Mouse (Mus musculus) ES-Bruce4 (cell line): ENCODE results near the gene Slc2a3.
A peak's percentile ranks its signal among the peaks of the same experiment; 100 is the strongest.

Experiments used
- CTCF ChIP-seq: IDR thresholded peaks from one replicate; pipeline ENCODE4 v1.8.1; 2011; ENCODE audit warnings: low read depth, low read length
- EP300 ChIP-seq: IDR thresholded peaks from 2 replicates; pipeline ENCODE4 v1.6.1; 2011; ENCODE audit warnings: low read depth, low read length; ENCODE audit not compliant: insufficient read depth

DNA sequence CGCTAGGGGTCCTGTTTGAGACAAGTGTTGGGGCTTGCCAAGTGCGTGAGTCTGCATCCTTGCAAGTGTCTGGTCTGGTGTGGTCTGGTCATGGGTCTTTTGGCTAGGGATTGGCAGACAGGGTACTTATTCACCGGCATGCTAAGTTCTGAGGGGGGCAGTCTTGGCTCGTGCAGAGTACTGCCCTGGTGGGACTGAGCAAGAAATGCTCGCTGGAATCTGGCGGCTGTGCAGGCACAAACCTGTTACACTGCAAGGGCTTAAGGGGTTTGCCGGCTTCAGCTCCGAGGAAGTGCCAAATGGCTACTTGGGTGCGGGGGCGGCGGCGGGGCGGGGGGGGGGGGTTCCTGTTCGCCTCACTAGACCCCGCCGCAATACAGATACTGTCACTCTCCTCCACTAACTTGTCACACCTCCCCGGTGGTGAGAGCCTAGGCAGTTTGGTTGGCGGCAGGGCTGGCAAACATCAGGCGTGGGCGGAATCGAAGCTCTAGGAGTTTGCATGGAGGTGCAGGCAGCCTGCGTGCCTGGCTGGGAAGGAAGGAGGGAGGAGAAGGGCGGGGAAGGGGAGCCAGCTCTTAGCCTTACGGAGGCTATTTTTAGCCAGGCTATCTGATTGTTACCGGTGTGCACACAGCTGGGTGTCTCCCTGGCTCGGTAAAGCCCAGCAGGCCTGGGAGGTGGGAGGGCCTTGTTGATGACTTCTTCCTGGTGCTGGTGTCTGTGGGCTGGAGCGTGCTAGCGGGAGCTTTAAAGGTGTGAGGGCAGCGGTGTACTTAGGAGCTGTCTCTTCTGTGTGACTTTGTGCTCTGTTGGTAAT, 24.7 kb upstream of the Slc2a3 start:
- no peak for TF ChIP-seq CTCF
- peak; percentile 65; the same call in 1 of the 2 replicates for TF ChIP-seq EP300
